Mouse (Mus musculus) granulocyte monocyte progenitor cell, adult 5-6 weeks (primary cell): Measurements from ENCODE around the gene Gpt2. TPM values are rescaled to one million over a fixed set of nuclear protein-coding genes. Genes with fewer than 3 reads are reported as not detected.

Source experiments
- ATAC-seq: replicated peaks from 2 replicates; pipeline ENCODE4 v1.8.0; 2016; ENCODE audit warnings: mild to moderate bottlenecking, moderate TSS enrichment, inconsistent platforms; ENCODE audit not compliant: poor library complexity, severe bottlenecking
- total RNA-seq, 2 experiments: library from RNA; stranded (forward) in 1 of 2; stranded (reverse) in 1 of 2; fragments of 200-712, 200-1000 nt in 1 of 2; fragments of >200 nt in 1 of 2; fragmentation: Nextera tagmentation in 1 of 2; gene quantifications; 2 replicates each; pipeline ENCODE4 v1.2.3; 2014 to 2017

Gene Gpt2
- total RNA-seq, 2 experiments from 2014 or later, result 4.3 to 5.7 TPM

DNA sequence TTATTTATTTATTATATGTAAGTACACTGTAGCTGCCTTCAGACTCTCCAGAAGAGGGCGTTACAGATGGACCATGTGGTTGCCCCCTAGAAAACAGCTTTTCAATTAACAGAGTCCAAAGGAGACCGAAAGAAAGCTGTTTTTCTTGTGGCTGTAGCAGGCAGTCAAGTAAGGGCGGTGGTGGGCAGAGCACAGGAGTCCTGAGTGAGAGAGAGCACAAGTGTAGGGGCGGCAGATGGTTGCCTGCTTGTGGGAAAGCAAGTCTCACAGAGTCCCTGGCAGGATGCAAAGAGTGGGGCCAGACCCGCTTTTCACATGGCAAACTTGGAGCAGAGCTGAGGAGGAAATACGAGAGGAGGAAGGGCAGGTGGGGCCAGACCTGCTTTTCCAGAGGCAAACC is 9.9 kb upstream of the Gpt2 start:
- ATAC-seq, result no peak; the same call in 1 of the 2 replicates

DNA sequence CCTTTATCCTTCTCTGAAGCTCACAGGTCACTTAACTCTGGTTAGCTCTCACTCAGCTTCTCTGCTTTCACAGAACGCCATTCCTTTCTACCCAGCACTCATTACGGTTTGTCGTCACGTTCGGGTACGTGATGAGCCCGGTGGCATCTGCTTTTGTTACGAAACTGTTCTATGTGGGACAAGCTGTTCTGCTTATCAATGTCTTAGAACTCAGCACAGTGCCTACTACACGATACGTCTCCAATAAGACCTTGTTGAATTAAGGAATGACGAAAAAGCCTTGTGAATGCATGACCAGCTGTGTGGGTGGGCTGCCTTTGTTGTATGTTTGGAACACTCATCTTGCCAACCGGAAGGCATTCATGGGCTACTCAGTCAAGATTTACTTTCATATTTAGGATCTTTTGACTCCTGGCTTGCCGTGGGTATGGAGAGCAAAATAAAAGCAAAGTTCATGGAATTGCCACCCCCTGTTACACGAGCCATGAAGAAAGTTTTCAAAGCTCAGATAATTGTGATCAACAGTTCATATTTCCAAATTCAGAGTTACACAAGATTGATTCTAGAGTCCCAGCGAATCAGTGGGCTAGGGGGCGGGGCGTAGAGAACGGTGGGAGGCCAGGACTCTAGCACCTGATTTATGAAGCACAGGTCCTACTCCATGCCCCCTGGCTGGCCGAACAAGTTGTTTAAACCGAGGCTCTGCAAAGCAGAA is 4.3 kb upstream of the Gpt2 start:
- ATAC-seq, result peak; percentile 22

DNA sequence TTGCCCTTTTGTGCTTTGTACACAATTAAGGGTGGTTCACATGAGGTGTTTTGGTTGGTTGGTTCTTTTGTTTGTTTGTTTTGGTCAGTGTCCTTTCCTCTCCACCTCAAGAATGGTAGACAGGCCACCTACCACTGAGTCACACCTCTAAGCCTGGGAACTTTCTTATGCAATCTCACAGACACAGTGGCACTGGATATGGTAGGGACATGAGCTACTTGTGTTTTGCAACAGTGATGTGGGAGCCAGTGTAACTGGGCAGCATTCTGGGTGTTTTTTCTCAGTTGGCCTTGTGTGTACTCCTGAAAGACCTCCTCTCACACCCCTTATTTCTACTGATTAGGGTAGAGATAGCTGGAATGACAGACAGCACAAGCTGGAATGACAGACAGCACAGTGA is 3.7 kb upstream of the Gpt2 start:
- peak; percentile 25 for ATAC-seq

DNA sequence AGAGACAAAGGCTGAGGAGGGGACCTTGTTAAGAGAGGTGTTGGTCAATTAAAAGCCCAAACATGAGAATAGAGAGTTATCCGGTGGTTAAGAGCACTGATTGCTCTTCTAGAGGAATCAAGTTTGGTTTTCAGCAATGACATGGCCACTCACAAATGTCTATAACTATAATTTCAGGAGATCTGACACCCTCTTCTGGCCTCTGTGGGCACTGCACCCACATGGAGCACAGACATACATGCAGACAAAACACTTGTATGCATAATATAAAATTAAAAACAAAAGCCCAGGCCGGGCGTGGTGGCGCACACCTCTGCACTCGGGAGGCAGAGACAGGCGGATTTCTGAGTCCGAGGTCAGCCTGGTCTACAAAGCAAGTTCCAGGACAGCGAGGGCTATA is 2.8 kb upstream of the Gpt2 start:
- no peak for ATAC-seq

DNA sequence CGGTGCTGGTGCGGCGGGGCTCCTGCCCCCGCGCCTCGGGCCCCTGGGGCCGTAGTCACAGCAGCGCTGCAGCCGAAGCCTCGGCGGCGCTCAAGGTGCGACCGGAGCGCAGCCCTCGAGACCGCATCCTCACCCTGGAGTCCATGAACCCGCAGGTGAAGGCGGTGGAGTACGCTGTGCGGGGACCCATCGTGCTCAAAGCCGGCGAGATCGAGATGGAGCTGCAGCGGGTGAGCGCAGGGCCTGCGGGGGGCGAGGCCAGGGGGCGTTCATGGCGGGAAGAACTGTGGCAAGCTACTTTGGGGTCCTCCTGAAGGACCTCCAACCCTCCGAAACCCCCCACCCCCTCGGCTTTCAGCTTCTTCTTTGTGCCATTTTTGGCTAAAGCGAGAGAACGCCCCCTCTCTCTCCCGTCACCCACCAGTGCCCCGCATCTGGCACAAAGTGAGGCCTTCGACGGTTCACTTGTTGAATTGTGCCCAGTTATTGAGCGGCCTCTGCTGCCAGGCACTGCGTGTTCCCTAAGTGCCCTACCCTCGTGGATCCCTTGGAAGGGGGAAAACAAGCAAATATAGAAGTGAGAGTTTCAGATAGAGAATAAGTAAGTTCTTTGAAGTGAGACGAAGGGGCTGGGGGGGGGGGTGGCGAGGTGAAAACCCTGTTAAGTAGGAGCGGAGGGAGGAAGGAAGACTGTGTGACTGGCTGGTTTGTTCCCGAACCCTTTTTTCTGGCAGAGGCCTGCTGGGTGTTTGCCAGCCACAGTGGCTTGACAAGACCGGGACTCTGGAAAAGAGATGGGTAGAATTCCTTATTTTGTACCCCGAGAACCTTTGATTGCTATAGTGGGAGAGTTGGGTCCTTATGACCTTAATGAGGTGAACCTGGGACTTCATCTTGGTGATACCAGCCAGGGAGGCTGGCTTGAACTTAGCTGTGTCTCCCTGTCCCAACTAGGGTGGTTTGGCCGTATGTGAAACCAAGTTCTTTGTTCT is 860 bp downstream of the Gpt2 start:
- ATAC-seq, result peak; percentile 12

DNA sequence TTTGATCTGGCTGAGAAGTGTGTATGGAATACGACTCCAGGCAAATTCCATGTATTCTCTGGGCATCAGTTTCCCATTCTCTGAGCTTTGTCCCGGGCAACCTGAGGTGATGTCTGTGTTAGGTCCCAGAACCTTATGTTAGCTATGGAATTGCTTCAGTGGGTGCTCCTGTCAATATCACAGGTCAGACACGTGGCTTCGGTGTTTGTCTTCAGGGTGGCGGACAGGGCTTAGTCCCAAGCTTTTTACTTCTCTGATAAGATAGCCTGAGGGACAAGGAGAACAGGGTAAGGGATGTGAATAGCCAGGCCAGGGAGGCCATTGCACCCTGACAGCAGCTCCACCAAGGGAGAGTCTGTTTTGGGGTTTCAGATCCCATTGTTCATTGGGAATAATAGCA is 3.7 kb downstream of the Gpt2 start:
- ATAC-seq, result no peak

DNA sequence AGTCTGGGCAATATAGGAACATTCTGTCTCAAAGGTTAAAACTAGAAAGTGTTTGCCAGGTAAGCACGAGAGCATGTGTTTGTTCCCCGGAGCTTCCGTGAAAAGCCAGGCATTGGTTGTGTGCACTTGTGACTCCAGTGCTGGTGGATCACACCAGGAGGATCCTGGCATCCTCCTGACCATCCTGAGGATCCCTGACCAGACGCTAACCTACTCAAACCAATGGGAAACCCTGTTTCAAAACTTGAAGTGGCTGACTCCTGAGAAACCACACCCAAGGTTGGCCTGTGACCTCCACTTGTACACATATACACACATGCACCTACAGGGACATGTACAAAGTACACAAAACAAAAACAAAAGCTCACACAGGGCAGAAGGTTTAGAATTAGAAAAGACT is 4.4 kb downstream of the Gpt2 start:
- ATAC-seq, result no peak

DNA sequence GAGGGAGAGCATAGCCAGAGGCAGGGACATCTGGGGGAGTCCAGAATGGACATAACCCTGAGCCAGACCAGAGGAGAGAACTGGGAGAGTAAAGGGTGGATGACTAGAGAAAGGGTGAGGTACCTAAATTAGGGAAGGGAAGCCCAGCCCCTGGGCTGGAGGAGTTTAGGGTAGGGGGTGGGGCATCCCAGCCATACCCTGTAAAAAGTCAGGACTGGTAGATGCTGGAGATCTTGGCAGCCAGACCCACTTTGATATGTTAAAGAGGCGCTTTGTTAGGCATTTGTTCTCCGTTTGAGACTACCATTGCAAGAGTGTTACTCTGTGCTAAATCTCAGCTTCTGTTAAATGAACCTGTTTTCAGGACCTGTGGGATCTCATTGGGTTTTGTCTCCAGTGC is 6.2 kb downstream of the Gpt2 start:
- ATAC-seq, result no peak

DNA sequence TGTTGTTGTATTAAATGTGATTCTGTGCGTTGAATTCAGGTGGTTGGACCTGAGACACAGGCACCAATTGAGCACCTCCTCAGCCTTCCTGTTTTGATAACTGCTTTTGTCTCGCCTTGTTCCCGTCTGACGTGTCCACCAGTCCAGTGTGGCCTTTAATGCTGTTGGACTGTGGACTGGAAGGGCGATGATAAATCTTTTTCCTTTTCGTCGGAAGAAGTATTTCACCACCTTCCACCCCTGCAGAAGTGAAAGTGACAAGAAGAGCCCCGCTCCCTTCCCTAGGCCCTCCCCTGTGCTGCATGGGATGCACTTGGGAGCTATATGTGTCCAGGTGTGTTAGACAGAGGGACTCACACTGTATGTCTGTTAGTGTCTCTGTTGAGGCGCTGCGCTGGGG is 8.1 kb downstream of the Gpt2 start:
- peak; percentile 69 for ATAC-seq

DNA sequence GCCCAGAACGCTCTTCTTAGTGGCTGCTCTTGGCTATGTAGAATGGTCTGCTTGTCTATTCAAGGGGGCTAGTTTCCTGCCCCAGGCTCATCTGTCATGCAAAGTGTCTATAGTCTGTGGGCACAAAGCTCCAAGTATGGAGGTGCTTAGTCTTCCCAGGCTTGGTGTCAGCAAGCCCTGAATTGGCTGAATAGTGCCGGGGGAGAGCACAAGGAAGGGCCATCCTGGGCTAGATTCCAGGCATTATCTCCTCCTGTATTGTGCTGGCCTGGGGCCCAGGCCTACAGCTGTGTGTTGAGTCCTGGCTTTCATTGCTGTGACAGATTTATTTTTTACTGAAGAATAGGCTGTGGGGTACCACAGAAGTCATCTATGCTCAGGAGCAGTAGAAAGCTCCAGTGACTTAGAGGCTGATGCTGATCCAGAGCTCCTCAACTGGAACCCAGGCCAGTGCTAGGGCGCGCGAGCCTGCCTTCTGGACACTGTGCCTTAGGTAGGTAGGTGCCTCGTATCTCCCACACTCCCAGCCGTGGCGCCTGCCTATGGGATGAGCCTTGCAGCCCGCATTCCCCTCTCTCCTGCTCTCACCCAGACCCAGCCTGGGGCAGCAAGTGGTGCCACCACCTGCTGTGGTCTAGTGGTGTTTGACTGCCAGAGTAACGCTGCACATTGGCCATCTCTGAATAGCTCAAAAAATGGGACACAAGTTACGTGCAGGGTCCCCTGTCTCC is 8.7 kb downstream of the Gpt2 start:
- no peak for ATAC-seq

DNA sequence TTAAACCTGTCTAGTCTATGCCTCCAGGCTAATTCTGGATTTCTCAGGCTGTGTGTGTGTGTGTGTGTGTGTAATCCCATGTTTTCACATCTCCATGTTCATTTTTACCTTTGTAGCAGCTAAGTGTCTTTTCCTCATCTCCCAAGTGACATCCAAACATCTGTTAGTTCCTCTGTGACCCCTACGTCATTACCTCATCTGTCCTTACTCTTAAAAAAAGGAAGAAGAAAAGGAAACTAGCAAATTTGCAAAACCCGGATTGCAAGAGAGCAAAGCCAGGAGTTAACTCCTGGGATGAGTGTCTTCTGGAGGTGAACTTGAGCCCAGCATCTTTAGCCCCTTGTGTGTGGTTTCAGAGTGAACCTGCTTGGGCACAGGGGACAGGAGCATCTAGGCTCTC is 10.0 kb downstream of the Gpt2 start:
- peak; percentile 64 for ATAC-seq

DNA sequence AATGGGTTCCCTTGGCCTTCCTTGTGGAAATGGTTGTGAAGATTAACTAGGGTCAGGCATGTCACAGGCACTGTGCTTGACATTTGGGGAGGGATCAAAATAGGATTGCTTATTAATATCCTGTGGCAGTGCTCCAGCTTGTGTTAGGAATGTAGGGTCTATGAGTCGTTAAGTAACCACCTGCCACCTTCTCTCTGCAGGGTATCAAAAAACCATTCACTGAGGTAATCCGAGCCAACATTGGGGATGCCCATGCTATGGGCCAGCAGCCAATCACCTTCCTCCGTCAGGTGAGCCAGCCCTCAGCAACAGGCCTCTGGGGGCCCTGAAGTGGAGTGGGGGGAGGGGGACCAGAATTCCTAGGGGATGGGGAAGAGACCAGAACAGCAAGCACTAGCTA is 10.7 kb downstream of the Gpt2 start:
- no peak for ATAC-seq

DNA sequence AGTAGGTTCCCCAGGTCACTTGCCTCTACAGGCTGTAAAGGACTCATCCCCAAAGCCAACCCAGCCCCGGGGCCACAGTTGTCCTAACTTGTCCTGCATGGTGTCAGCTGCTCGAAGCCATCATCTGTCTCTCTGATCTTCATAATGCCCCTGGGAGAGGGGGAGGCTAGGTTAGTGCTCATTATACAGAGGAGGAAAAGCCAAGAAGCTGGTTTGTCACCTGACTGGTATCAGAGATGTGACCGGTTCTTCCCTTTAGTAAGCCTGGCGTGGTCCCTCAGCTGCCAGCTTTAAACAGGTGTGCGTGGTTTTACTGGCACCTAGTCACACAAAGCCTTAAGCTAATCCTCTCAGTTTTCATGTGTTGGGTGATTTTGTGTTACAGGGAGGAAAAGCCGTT is 12.3 kb downstream of the Gpt2 start:
- no peak for ATAC-seq

DNA sequence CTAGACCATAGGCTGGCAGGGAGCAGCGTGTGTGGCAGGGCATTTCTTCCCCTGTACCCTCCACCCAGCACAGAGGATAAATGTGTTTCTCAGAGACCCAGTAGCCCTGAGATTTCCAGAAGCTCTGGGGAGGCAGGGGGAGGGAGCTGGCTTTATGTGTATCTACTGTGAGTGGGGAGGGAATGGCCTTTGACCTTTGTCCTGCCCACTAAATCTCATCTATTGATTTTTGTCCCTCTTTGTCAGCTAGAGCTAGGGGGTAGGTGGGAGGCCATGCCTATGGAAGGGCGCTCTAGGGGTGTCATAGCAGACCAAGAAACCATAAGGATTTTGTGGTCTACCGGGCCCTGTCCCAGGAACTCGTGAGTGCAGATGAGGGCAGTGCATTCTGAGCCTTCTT is 14.2 kb downstream of the Gpt2 start:
- no peak for ATAC-seq

DNA sequence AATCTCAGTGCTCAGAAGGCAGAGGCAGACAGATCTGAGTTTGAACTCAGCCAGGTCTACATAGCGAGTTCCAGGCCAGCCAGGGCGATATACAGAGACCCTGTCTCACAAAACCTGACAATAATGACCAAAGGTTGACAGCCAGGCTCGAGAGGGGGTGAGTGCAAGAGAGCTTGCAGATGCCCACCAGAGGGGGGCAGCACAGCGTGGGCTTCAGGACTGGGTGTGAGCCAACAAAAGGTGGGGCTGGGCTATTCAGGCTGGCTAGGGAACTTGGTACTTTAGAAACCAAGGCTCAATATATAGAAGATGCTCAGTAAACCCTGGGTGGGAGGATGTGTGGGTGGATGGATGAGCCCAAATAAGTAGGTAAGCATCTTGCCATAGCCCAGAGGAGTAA is 16.3 kb downstream of the Gpt2 start:
- ATAC-seq, result no peak; the same call in 1 of the 2 replicates

DNA sequence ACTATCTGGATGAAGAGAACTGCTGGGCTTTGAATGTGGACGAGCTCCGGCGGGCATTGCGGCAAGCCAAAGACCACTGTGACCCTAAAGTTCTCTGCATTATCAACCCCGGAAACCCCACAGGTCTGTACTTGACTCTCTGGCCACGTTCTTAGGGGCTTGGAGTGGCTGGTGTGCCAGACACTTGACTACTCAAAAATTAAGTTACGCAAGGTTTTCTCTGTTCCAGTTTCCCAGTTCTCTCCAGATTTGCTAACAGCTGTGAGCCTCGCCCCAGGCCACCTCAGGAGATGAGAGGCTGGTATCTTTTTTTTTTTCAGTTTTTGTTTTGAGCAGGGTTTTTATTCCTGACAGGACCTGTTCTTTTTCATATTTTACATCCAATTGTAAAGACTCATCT is 19.9 kb downstream of the Gpt2 start:
- no peak for ATAC-seq

DNA sequence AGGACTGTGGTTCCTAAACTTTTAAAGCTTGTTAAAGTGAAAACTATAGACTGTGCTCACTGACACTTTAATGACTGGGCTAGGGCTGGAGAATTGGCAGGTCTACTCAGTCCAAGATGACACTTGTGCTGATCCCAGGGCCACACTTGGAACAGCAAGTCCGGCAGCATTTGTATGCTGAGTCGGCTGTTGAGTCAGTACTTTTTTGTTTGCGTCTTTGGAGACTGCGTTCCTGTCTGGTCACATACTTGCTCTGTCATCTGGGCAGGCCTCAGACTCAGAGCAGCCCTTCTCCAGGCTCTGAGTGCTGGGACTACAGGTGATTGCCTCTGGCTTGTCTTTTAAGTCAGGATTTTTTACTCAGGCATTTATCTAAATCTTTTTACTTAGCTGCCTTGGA is 20.9 kb downstream of the Gpt2 start:
- no peak for ATAC-seq

DNA sequence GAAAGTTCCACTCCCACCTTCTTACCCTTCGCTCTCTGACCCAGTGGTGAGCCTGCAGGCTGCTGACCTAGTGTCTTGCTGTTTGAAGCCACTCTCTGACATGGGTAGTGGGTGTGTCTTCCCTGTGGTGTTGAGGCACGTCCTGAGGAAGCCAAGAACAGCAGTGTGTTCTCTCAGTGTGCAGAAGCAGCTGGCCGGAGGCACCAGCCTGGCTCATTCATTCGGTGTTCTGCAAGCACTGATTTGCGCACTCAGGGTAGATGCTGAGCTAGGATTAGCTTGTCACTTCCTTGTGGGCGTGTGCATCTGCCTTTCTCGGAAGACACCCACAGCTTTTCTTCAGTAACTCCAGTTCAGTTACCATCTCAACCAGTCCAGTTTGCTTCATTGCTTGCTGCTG is 23.0 kb downstream of the Gpt2 start:
- ATAC-seq, result no peak

DNA sequence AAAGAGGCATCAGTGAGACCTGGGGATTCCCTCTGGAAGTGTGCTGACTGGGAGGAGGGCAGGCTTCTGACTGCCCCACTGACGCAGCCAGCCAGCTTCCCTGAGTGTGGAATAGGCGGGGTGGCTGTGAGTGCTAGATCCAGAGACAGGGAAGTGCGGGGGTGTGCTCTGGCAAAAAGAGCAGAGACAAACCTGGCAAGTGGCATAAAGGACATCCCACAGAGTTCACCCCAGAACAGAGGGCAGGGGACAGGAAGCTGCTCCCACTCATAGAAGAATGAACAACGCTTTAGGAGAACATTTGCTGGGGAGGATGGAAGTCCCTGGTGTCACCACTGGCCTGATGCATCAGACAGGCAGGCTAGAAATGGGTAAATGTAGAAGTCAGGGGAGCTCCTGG is 25.0 kb downstream of the Gpt2 start:
- no peak for ATAC-seq

DNA sequence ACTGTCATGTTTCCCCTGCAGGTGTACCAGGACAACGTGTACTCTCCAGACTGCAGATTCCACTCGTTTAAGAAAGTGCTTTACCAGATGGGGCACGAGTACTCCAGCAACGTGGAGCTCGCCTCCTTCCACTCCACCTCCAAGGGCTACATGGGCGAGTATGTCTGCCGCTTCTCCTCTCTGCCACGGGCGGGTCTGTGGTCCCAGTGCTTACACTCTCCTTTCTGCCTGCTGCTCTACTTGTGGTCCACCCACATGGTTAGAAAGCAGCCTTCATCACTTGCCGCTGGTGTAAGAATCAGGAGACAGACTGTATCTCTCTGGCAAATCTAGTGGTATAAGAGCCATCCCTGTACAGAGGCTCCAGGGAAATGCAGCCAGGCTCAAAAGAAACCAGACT is 25.6 kb downstream of the Gpt2 start:
- no peak for ATAC-seq

DNA sequence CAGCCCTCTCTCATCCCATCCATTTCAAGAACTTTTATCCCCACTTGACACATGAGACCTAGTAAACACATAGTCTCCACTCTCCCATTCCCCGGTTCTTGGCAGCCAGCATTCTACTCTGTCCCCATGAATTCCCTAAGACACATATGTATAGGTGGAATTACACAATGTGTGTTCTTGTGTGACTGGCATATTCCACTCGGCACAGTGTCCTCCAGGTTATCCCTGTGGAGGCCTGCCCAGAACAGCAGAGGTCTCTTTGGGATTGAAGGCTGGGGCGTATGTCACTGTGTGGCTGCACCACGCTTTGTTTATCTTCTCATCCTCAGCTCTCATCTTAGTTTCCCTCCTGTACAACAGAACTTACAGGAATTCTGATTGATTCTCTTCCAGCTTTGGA is 28.2 kb downstream of the Gpt2 start:
- ATAC-seq, result no peak
